Mouse (Mus musculus) T-cell, adult 66 days (primary cell): ENCODE results near the gene Tmod2. TPM values are rescaled to one million over a fixed set of nuclear protein-coding genes. Genes with fewer than 3 reads are reported as not detected.

ENCODE experiments used
- total RNA-seq, 2 experiments: library from RNA; stranded (reverse); gene quantifications; 3 replicates in 1 of 2; 4 replicates in 1 of 2; pipeline ENCODE4 v1.2.4; 2023

Gene Tmod2
- not detected for total RNA-seq

DNA sequence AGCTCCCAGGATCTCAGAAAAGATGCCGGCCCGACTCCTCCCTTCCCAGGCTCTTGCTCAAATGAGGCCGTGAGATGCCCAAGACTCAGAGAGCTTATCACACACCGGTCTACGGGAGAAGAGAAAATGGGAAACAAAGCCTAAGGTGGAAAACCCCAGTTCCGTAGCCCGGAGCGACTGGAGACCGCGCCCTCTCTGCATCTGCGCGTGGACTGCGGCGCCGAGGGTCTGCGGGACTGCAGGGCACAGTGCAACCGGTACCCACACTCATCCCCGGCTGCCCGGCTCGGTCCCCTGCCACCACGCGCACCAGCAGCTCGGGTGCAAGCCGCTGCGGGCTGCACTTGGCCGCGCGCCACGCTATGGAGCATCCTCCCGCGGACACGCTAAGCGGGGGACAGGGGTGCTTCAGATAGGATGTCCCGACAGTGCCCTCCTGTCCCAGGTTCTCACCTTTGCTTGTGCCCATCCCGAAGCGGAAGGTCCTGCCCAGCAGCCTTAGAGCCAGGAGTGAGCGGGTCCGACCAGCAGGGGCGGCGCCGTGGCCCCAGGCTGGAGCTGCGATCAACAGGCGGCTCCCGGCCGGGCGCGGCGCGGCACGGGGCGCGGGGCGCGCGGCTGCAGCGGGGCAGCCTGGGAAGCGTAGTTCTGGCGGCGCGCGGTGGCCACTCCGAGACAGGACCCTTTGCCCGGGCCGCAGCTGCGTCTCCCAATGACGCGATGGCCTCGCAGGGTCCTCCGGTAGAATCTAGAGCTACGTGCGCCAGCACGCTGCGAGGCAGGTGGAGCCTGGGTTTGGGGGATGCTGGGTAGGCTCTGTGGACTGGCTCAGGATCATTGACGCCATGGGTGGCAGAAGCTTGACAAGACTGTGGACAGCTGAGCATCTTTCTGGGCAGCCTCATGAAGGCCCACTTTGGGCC is at the start of gene Tmod2:
Tmod2 (minus strand) TSS at position 755 of the 923 bp plus-strand sequence.

DNA sequence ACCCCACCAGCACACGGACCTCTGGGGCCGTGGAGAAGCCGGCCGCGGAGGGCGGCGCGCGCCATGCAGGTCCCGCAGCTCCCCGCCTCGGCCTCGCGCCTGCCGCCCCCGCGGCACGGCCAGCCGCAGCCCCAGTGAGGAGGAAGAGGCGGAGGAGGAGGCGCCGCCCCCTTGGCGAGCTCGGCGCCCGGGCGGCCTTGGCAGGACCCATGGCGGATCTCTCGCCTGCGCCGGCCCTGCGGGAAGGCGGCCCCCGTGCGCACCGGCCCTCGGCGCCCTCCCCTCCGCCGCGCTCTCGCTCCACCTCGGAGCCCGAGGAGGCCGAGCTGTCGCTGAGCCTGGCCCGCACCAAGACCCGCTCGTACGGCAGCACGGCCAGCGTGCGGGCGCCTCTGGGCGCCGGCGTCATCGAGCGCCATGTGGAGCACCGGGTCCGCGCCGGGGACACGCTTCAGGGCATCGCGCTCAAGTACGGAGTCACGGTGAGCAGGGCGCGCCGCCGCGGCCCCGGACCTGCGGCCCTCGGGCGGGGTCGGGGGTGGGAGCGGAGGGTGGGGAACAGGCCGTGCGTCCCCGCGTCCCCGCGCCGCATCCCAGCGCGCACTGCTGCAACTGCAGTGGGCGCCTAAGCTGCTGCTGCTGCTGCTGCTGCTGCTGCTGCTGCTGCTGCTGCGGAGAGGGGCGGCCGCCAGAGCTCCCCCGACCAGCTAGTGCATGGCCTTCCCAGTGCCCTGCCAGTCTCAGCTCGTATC is 14.6 kb upstream of the Tmod2 start, which contains the start of gene Lysmd2:
Lysmd2 (plus strand) TSS at position 186 of the 752 bp plus-strand sequence.

DNA sequence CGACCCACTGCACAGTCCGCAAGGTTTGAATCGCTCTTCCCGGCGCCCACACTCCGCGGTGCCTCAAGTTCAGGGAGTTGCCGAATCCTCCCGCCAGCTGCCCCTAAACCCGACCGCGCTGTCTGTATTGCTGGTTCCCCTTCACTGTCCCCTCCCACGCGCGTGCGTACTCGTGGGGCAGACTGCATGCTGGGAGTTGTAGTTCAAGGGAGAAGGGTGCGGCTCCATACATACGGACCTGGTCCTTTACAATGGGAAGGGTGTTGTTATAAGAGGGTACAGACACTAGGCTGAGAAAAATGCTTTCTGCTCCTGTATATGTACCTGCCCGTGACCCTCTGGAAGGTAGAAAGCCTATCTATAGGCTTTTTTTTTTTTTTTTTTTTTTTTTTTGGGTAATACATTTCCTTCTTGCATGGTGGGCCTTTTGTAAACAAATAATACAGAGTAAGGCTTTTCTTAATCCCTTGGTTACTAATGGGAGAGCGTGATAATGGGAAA is 51.6 kb downstream of the Tmod2 start, which contains the start of gene Tmod3:
Tmod3 (minus strand) TSS at position 146 of the 501 bp plus-strand sequence.

Other genes with a start within 250 kb of the Tmod2 start
- gene Mapk6, start 201.3 kb downstream of the Tmod2 start, total RNA-seq: 10 to 100 TPM; 62.2 to 63.5 TPM
- gene Leo1, start 169.8 kb downstream of the Tmod2 start, total RNA-seq: 10 to 100 TPM; 19.4 to 20.8 TPM
- 100 to 1,000 TPM; 167 to 173 TPM for gene Tmod3, start 51.7 kb downstream of the Tmod2 start, total RNA-seq
- gene Lysmd2, start 14.4 kb upstream of the Tmod2 start, total RNA-seq: 1 to 10 TPM; 5.6 to 6.1 TPM
- gene Scg3, start 72.7 kb upstream of the Tmod2 start, total RNA-seq: not detected
- gene Bmp5, start 164.0 kb upstream of the Tmod2 start, total RNA-seq: not detected